Mouse (Mus musculus) adrenal gland, postnatal 14 days (tissue): ENCODE measurements around the gene Safb2. TPM values are rescaled to one million over a fixed set of nuclear protein-coding genes. Genes with fewer than 3 reads are reported as not detected.

Experiments
- DNase-seq: peaks from one replicate; pipeline ENCODE4 v3.0.0; 2021; ENCODE audit warnings: mixed read lengths
- total RNA-seq: library from RNA; stranded (reverse); gene quantifications from 2 replicates; pipeline ENCODE4 v1.2.3, GENCODE M21; 2021

The Safb2 gene
- total RNA-seq, 1 experiment from 2014 or later = 112 TPM

DNA sequence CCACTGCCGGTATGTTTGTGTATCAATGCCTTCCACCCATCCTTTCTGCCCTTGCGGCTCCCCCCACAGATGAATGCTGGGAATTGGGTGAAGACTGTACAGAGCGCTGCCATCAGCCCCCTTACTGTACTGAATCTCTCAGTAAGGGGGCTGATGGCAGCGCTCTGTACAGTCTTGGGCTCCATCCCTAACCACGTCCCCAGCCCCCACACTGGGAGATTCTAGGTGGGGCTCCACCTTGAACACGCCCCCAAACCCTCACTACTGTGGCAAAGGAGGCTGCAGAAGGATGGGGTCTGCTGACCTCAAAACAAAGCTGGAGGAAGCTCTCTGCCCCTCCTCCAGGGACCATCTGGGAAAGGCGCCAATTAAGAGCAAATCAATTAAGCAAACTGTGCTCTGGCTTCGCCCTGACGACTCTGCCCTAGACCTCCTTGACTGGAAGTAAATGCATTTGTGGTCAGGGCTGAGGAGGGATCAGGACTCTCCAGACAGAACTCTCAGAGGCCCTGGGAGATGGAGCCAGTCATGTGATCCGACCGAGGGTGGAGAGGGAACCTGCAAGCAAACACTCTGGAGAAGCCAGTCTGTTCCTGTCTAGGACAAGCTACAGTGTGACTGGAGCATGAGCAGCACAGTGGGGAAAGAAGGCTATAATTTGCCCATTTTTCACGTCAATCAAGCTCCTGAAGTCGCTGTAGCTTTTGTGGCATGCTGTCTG lies 68.5 kb downstream of the Safb2 start:
- DNase-seq = no peak

DNA sequence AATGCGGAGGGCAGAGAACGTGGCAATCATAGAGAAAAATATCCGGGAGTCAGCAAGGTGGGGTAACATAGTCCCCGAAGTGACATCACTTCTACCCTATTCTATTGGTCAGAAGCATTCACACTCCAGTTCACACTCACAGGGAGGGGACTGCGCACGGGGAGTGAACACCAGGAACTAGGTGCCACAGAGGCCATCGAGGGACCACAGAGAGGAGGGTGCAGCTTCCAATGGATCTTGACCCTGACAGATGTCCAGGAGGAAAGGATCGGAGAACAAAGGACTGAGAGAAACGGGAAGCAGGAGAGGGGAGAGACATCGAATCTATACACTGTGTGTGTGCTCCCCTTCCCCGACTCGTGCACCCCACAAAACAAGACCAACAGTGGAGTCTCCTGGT lies 69.5 kb downstream of the Safb2 start:
- no peak for DNase-seq

DNA sequence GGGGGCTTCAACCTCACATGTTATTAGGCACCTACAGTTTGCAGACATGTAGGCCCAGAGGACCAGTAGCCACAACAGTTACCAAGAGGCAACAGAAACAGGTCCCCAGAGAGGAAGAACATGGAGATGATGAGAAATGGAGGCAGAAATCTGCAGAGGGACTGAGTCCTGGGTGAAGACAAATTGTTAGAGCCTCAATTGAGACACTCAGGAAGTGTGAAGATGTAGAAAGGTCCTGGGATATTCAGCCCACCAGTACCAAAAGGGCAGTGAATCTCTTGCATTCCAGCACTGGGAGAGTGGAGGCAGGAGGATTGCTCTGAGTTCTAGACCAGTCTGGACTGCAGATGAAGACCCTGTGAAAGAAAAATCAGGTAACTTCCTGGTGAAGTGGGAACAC lies 70.1 kb downstream of the Safb2 start:
- no peak for DNase-seq

DNA sequence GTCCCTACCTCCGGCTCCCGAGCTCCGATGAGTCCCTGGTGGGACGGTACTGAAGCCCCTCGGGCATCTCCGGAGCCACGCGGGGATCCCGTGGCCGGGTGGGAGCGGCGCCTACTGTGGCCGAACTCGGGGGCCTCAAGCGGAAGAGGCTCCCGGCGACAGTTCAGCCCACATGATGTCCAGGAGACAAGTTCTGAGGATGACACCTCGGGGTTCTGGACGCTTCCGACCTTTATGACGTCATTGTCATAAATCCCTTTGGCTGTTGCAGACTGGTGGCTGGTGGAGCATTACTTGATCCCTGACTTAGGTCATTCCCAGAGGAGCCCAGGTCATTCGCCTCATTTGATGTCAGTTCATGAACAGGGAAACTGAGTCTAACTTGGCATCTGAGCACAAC lies 72.1 kb downstream of the Safb2 start, which contains the start of gene Znrf4:
TSS of gene Znrf4 (minus strand) at position 122 of the 400 bp plus-strand sequence.
- DNase-seq = no peak

DNA sequence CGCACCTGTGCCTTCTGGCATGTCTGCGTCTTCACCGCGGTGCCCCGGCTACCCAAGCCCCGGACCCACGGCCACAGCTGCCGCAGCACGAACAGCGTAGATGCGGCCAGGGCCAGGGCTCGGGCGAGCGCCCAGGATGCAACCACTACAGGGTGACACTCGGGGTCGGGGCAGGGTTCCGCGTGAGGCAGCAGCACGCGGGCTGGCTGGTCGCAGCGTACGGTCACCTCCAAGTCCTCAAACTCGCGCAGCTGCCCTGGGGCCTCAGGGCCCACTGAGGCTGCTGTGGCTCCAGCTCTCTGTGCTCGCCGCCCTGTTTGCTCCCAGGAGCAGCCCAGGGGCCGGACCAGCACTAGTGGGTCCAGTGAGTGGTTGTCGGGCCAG lies 72.7 kb downstream of the Safb2 start:
- no peak for DNase-seq

DNA sequence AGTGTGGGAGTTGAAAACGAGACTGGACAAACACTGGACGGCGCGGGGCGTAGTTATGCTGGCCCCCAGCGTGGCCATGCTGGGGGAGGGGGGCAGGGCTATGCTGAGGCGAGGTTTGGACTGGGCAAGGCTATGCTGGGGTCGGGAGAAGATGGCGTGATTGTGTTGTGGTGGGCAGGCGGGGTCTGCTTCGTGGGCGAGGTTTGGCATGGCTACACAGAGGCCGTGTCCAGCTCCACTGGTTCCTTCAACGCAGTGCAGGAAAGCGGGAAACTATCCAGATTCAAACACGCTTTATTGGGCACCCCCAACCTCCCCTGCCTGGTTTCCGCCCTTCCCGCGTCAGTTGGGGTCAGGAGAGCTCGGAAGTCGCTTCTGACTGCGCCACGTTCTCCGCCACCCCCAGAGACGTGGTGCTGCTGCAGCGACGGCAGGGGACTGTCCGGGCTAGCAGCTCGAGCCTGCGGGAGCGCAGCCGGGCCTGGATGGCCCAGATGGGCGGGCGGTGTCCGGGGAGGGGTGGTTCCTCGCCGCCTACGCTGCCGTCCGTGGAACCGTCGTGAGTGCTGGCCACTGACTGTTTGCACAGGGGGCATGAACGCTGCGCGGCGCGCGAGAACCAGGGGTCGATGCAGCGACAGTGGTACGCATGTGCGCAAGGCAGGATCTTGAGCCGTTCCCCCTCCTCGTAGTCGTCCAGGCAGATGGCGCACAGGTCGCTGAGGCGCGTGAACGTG lies 73.2 kb downstream of the Safb2 start:
- DNase-seq = no peak

Other genes starting within 250 kb of the Safb2 start
- 97.0 and 102 TPM in 2 replicates for gene Ptprs, start 108.1 kb downstream of the Safb2 start, total RNA-seq
- gene Znrf4, start 72.2 kb downstream of the Safb2 start, total RNA-seq = not detected in 2 replicates
- gene Gm20219, start 30.2 kb downstream of the Safb2 start, total RNA-seq = 0.70 and 1.3 TPM in 2 replicates
- gene Safb, start 240 bp upstream of the Safb2 start, total RNA-seq = 104 and 121 TPM in 2 replicates
- gene 2410015M20Rik, start 25.2 kb upstream of the Safb2 start, total RNA-seq = 450 and 452 TPM in 2 replicates
- gene Rpl36, start 28.8 kb upstream of the Safb2 start, total RNA-seq = 845 and 964 TPM in 2 replicates
- 332 and 338 TPM in 2 replicates for gene Lonp1, start 42.3 kb upstream of the Safb2 start, total RNA-seq
- 1.8 and 2.0 TPM in 2 replicates for gene Catsperd, start 43.6 kb upstream of the Safb2 start, total RNA-seq
- 59.4 and 63.8 TPM in 2 replicates for gene Ranbp3, start 88.7 kb upstream of the Safb2 start, total RNA-seq
- gene Ndufa11, start 133.2 kb upstream of the Safb2 start, total RNA-seq = 382 and 386 TPM in 2 replicates
- 22.3 and 23.9 TPM in 2 replicates for gene Vmac, start 133.4 kb upstream of the Safb2 start, total RNA-seq
- 4.5 and 4.8 TPM in 2 replicates for gene Nrtn, start 172.9 kb upstream of the Safb2 start, total RNA-seq
- 29.1 and 37.2 TPM in 2 replicates for gene Dus3l, start 180.2 kb upstream of the Safb2 start, total RNA-seq
- 0.30 and 1.0 TPM in 2 replicates for gene Prr22, start 185.7 kb upstream of the Safb2 start, total RNA-seq
- 5.9 and 6.0 TPM in 2 replicates for gene Rfx2, start 246.4 kb upstream of the Safb2 start, total RNA-seq